Mouse (Mus musculus) midbrain, embryonic 11.5 days (tissue): ENCODE data around the gene Snph. TPM values are rescaled to one million over a fixed set of nuclear protein-coding genes. Genes with fewer than 3 reads are reported as not detected.
A peak's percentile ranks its signal among the peaks of the same experiment; 100 is the strongest.
"Not testable (repeated sequence)": the region's sequence is repeated elsewhere in the genome, so short reads cannot be mapped to it uniquely, and the experiment has no call there.

ENCODE experiments used
- ATAC-seq: fragments of 200-750 bp; cut with Nextera tagmentation; 2 replicates; pipeline ENCODE4 v1.8.0; 2017; ENCODE audit warnings: moderate TSS enrichment, moderate library complexity; ENCODE audit not compliant: low FRiP score
- DNase-seq: peaks from one replicate; pipeline ENCODE4 v3.0.0; 2015; ENCODE audit warnings: low spot score; ENCODE audit errors: missing footprints
- H3K27ac ChIP-seq: fragments of 300-500 bp; sonication (generic); 2 replicates; pipeline ENCODE4 v1.5.1; 2014; ENCODE audit warnings: low read depth, low read length
- H3K27me3 ChIP-seq: fragments of 300-500 bp; sonication (generic); 2 replicates; pipeline ENCODE4 v1.6.1; 2014; ENCODE audit warnings: mild to moderate bottlenecking, low read length, moderate library complexity, mixed read lengths; ENCODE audit not compliant: control insufficient read depth, insufficient read depth
- H3K36me3 ChIP-seq: fragments of 300-500 bp; sonication (generic); 2 replicates; pipeline ENCODE4 v1.6.1; 2014; ENCODE audit warnings: mild to moderate bottlenecking, low read length, moderate library complexity, mixed read lengths; ENCODE audit not compliant: control insufficient read depth, insufficient read depth
- H3K4me1 ChIP-seq: fragments of 300-500 bp; sonication (generic); 2 replicates; pipeline ENCODE4 v1.6.1; 2014; ENCODE audit warnings: low read length; ENCODE audit not compliant: control insufficient read depth, insufficient read depth
- H3K4me2 ChIP-seq: fragments of 300-500 bp; sonication (generic); 2 replicates; pipeline ENCODE4 v1.6.1; 2014; ENCODE audit warnings: mild to moderate bottlenecking, moderate library complexity
- H3K4me3 ChIP-seq: fragments of 300-500 bp; sonication (generic); 2 replicates; pipeline ENCODE4 v1.5.1; 2014; ENCODE audit warnings: low read depth, low read length
- H3K9ac ChIP-seq: fragments of 300-500 bp; sonication (generic); 2 replicates; pipeline ENCODE4 v1.6.1; 2014; ENCODE audit warnings: low read length
- H3K9me3 ChIP-seq: fragments of 300-500 bp; sonication (generic); 2 replicates; pipeline ENCODE4 v1.6.1; 2016; ENCODE audit warnings: low read length; ENCODE audit not compliant: control insufficient read depth
- WGBS: fragments of 180-500 bp; shearing (Covaris S2); extraction: QIAGEN DNeasy Blood & Tissue Kit; methylation state at CpG from one replicate; pipeline ENCODE4 v1.1.7; 2014; 5-methylcytosine and 5-hydroxymethylcytosine counted together
- polyA plus RNA-seq: library from polyadenylated mRNA; unstranded; fragments of >200 nt; fragmentation: Nextera tagmentation; extraction: Ambion mirVana; gene quantifications from 2 replicates; pipeline ENCODE4 v1.2.1, GENCODE M21; 2014

The Snph gene
- polyA plus RNA-seq, 1 experiment from 2014 or later, result 1.9 TPM

DNA sequence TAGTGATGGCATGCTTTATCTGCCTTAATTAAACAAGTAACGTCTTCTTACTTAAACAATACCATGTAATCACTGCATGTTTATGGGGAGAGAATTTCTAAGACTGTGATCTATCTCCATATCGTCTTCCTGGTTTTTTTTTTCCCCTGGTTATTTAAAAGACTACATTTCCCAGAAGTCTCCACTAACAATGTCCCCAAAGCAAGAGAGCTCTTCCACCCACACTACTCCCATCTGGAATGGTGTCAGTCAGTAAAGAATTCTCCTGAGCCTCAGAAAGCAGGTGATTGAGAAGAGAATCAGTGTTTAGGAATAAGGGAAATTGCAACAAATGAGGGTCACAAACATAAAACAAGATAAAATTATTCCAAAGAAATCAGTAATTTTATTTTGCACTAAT, 2.5 kb upstream of the Snph start:
- no peaks in the 10 kb centered on the region for H3K9me3 ChIP-seq
- DNase-seq (no peak), ATAC-seq (no peak)
- H3K27me3 ChIP-seq, result peaks cover 7% of the 10 kb centered on the region
- no peak overlapping the region for H3K9ac ChIP-seq
- H3K36me3 ChIP-seq, result no peaks in the 10 kb centered on the region
- H3K4me3 ChIP-seq, result no peak overlapping the region
- no peak overlapping the region for H3K27ac ChIP-seq
- WGBS, result 29% methylated on average over 2 of the region's 2 CpGs
- H3K4me2 ChIP-seq, result no peak overlapping the region
- peaks cover 4% of the 10 kb centered on the region; the same call in 1 of the 2 replicates for H3K4me1 ChIP-seq

DNA sequence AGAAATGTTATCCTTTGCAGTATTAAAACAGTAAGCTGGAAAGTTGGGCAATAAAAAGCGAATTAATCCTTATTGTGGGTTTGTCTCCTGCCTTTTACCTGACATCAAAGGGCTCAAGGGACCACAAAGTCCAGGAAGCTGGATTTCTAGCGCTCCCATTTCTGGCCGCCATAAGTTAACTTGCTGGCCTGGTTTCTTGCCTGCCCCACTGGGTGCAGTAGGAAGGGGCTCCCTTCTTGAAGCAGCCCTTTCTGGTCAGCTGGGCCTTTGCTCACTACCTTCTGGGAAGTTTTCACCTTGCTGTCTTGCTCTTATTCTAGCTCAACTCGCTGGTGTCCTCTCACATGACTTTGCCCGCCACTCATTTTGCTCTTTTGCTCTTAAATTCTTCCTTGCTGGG, 589 bp upstream of the Snph start:
- ATAC-seq (no peak), DNase-seq (no peak)
- Histone ChIP-seq H3K36me3 (no peaks in the 10 kb centered on the region), H3K9me3 (no peaks in the 10 kb centered on the region), H3K27ac (no peak overlapping the region), H3K4me3 (no peak overlapping the region), H3K4me2 (no peak overlapping the region), H3K27me3 (peaks cover 7% of the 10 kb centered on the region), H3K9ac (no peak overlapping the region), H3K4me1 (peaks cover 4% of the 10 kb centered on the region; the same call in 1 of the 2 replicates)
- 41% methylated on average over 5 of the region's 5 CpGs for WGBS

DNA sequence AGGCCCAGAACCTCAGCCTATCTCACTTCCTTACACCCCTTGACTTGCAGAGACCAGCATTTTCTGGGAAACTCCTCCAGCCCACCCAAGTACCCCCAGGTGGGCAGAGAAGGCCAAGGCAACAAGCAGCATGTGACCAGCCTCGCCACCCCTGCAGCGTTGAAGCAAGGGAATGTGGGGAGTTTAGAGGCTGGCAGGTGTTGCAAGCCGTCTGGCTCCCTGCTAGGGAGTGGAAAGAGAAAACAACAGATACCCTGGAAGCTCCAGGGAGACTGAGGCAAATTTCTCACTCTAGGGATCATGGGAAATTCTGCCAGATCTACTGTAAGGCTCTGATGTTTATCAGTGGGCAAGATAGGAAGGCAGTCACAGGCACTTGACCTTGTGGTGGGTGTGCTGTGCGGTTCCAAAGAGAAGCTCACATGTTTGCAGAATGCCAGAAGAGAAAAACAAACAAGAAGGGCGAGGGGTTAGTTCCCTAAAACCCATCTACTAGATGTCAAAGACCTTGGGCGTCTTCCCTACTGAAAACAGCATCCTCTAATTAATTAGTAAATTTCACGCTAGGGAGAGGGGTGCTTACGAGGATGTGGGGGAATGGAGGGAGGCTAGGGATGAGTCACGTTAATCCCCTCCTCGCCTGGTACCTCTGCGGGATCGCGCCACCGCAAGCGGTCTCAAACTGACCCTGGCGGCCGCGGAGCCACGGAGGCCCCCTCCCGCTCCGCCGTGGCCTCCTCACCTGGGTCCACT, 811 bp downstream of the Snph start:
- 3% methylated on average over 22 of the region's 22 CpGs for WGBS
- no peak overlapping the region for H3K27ac ChIP-seq
- DNase-seq, result peak; percentile 91

DNA sequence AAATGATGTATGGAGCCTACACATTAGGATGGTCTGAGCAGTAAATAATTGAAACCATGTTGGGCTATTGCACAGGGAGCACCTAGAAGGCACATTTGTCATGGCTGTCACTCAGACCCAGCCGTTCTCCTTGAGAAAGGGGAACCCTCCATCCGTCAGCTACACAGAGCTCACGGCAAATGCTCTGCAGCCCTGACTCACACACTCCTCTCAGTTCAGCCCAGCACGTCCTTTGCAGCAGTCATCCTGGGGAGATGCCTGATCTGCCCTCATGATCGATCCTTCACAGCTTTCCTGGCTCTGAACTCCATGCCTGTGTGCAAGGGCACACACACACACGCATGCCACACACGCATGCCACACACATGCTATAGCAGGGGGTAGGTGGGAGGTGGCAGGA, 3.1 kb downstream of the Snph start:
- DNase-seq (no peak), ATAC-seq (no peak)
- Histone ChIP-seq H3K4me2 (no peak overlapping the region), H3K4me3 (no peak overlapping the region), H3K36me3 (no peaks in the 10 kb centered on the region), H3K27me3 (peaks cover 7% of the 10 kb centered on the region), H3K9ac (no peak overlapping the region), H3K4me1 (peaks cover 4% of the 10 kb centered on the region; the same call in 1 of the 2 replicates), H3K27ac (no peak overlapping the region), H3K9me3 (no peaks in the 10 kb centered on the region)
- WGBS, result 71% methylated on average over 7 of the region's 7 CpGs

More for the DNA sequence above, 811 bp downstream of the Snph start:
- H3K9ac ChIP-seq, result peak overlapping the region; percentile 77
- H3K9me3 ChIP-seq, result no peaks in the 10 kb centered on the region
- no peaks in the 10 kb centered on the region for H3K36me3 ChIP-seq
- H3K4me2 ChIP-seq, result peak overlapping the region; percentile 90
- H3K27me3 ChIP-seq, result peaks cover 7% of the 10 kb centered on the region
- H3K4me1 ChIP-seq, result peaks cover 4% of the 10 kb centered on the region; the same call in 1 of the 2 replicates
- ATAC-seq, result peak; percentile 13; the same call in 1 of the 2 replicates
- H3K4me3 ChIP-seq, result peak overlapping the region; percentile 70

DNA sequence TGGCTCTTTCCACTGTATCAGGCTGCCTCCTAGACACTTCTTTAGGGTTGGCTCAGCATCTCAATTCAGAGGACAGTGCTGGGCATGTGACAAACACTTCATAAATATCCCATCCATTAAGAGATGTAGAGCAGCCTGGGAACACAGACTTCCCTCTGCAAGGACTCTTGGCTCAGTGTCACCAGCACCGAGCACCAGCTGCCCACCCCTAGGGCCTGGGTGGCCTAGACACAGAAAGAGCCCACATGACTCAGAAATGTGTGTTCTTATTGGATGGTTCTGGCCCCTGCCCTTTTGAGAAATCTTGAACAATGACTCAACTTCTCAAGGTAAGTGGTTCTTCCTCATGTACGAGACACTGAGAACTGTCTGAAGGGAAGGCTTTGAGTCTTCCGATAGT, 4.4 kb downstream of the Snph start:
- H3K4me3 ChIP-seq, result no peak overlapping the region
- H3K9me3 ChIP-seq, result no peaks in the 10 kb centered on the region
- H3K27ac ChIP-seq, result no peak overlapping the region
- WGBS, result 85% methylated on average over 3 of the region's 3 CpGs
- no peak for DNase-seq
- H3K36me3 ChIP-seq, result no peaks in the 10 kb centered on the region
- H3K9ac ChIP-seq, result no peak overlapping the region
- no peak overlapping the region for H3K4me2 ChIP-seq
- ATAC-seq, result no peak
- H3K27me3 ChIP-seq, result peaks cover 5% of the 10 kb centered on the region; the same call in 1 of the 2 replicates
- H3K4me1 ChIP-seq, result peaks cover 4% of the 10 kb centered on the region; the same call in 1 of the 2 replicates

DNA sequence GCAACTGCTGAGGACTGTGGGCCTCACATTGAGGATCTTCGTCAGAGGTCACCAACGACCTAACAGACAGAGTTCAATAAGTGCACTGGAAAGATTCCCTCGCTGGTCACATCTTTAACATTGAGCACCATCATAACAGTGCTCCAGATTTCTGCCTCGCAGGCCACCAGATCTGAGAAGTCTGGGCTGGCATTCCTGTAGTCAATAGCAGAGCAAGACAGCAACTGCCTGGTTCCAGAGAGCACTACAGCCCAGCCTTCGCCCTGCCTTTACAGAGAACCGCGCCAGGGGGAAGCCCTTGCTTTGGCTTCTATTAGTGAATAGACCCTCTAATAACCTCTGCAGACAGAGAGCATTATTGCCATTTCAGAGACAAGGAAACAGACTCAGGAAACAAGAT, 6.1 kb downstream of the Snph start:
- Histone ChIP-seq H3K36me3 (no peaks in the 10 kb centered on the region), H3K4me1 (no peaks in the 10 kb centered on the region), H3K9me3 (no peaks in the 10 kb centered on the region), H3K27me3 (peaks cover 4% of the 10 kb centered on the region; the same call in 1 of the 2 replicates), H3K9ac (no peak overlapping the region), H3K4me3 (no peak overlapping the region), H3K27ac (no peak overlapping the region), H3K4me2 (no peak overlapping the region)
- no peak for ATAC-seq
- DNase-seq, result no peak
- 87% methylated on average over 7 of the region's 7 CpGs for WGBS

DNA sequence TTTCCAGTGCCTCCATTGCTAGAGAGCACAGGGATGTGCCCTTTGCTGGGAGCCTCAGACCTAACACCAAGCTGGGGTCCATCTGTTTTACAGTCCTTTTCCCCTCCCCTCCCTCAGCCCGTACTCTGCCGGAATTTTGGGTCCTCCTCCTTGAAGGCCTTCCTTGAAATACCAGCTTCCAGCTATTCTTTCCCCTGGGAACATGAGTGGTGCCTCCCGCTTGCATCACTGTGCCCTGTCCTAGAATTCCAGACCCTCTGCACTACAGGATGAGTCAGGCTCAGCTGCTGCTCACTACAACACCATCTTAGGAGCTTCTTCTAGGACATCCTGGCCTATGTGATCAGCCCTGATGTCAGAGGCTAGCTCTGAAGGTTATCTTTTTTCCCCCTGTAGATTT, 8.6 kb downstream of the Snph start:
- Histone ChIP-seq H3K9ac (no peak overlapping the region), H3K4me1 (no peaks in the 10 kb centered on the region), H3K4me2 (no peak overlapping the region), H3K27me3 (no peaks in the 10 kb centered on the region), H3K4me3 (no peak overlapping the region), H3K9me3 (no peaks in the 10 kb centered on the region), H3K27ac (no peak overlapping the region), H3K36me3 (no peaks in the 10 kb centered on the region)
- no peak for DNase-seq
- ATAC-seq, result no peak
- WGBS, result 75% methylated on average over 3 of the region's 3 CpGs

DNA sequence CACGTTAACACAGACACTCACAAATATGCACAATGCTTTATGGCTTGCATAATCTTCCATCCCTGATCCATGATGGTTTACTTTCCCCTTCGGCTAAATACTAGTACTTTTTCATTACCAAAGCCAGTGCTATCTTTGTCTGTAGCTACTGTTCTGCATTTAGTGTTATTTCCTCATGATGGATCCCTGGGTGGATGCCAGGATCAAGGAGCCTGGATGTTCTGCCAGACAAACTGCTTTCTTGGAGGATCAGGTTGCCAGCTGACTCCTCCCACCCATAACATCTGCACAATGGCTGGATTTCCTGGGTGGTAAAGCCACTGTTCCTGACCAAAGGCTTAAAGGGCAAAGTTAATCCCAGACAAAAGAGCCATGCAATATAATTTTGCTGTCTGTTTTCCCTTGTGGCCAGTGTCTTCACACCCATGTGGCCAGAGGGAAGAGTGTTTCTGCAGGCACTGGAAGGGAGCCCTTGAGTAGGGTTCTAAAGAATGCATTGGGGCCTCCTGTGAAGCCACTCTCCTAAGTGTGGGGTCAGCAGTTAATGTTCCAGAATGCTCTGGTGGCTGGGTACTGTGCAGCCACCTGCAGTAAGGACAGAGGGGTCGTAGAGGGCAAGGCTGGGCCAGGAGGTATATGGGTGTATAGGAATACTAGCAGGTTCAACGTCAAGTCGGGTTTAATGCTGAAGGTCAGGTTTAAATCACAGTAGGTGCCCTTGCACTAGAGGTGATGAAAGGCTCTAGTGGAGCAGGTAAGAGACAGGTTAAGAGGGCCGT, 15.7 kb downstream of the Snph start:
- ATAC-seq (no peak; the same call in 1 of the 2 replicates), DNase-seq (no peak)
- H3K4me2 ChIP-seq, result no peak overlapping the region
- H3K9ac ChIP-seq, result no peak overlapping the region
- H3K36me3 ChIP-seq, result no peaks in the 10 kb centered on the region
- H3K9me3 ChIP-seq, result no peaks in the 10 kb centered on the region
- 75% methylated on average over 6 of the region's 6 CpGs for whole genome bisulfite sequencing
- H3K4me1 ChIP-seq, result peaks cover 5% of the 10 kb centered on the region; the same call in 1 of the 2 replicates
- H3K27ac ChIP-seq, result no peak overlapping the region
- no peak overlapping the region for H3K4me3 ChIP-seq
- H3K27me3 ChIP-seq, result no peaks in the 10 kb centered on the region

DNA sequence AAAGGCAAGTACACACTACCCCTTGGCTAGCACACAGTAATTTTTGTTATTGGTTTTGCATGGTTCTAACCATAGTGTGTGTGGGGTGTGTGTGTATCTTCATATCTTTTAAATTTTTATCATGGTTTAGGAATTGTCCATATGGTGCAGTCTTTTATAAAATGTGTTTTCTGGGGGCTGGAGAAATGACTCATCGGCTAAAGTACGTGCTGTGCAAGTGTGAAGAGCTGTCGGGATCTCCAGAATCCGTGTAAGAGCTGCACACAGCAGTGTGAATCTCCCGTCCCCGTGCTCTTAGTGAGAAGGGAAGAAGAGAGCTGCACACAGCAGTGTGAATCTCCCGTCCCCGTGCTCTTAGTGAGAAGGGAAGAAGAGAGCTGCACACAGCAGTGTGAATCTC, 16.6 kb downstream of the Snph start:
- not testable (repeated sequence) for H3K9me3 ChIP-seq, H3K27me3 ChIP-seq, H3K36me3 ChIP-seq, H3K4me3 ChIP-seq, ATAC-seq, H3K4me2 ChIP-seq, H3K9ac ChIP-seq, H3K4me1 ChIP-seq, H3K27ac ChIP-seq, DNase-seq
- 82% methylated on average over 6 of the region's 8 CpGs for WGBS
